Comparison of ENCODE assay signal across 29 mouse cellular contexts in genomic region chr3:108810747-108811263, GRCm38 (mm10). TPM values are rescaled to one million over a fixed set of nuclear protein-coding genes. Genes with fewer than 3 reads are reported as not detected.
A peak's percentile ranks its signal among the peaks of the same experiment; 100 is the strongest.
DNase-seq lines count a peak whose midpoint lies in the region; ATAC-seq and TF ChIP-seq lines count a peak whose summit lies in the region.
"Had no signal": no experiment of that assay in that cellular context is flagged by ENCODE, and none has a peak within 500 bp of the region (broad histone marks: within the 10 kb centered on the region; RNA-seq: fewer than 3 reads in every experiment).

No protein-coding gene starts in this region.

- peak overlapping the region; percentile 57; the same call in 1 of the 2 replicates for H3K27ac ChIP-seq in layer of hippocampus, adult 2 months
- H3K27ac ChIP-seq: embryonic facial prominence, embryonic 13.5 days; forebrain, embryonic 13.5 days; heart, adult 2 months; heart, embryonic 13.5 days; hindbrain, embryonic 13.5 days; left cerebral cortex, adult 2 months; liver, embryonic 13.5 days; macrophage; midbrain, embryonic 15.5 days; neural tube, embryonic 13.5 days had no signal

- no peak overlapping the region for H3K4me3 ChIP-seq in layer of hippocampus, adult 2 months
- H3K4me3 ChIP-seq: embryonic facial prominence, embryonic 13.5 days; erythroblast, embryonic 14.5 days; forebrain, embryonic 13.5 days; heart, adult 2 months; heart, embryonic 13.5 days; hindbrain, embryonic 13.5 days; left cerebral cortex, adult 2 months; liver, embryonic 13.5 days; midbrain, embryonic 15.5 days; myocyte; neural tube, embryonic 13.5 days had no signal

- TF ChIP-seq CTCF in layer of hippocampus, adult 2 months (conservative IDR thresholded peaks at IDR 0.05): no peak

- peak; percentile 71 for ATAC-seq in frontal cortex, adult (ENCODE audit: low TSS enrichment)
- ATAC-seq: CD4-positive, CD25-positive, alpha-beta regulatory T cell, adult 4 months; forebrain, embryonic 13.5 days; inflammation-experienced regulatory T-cells, adult 6 months; midbrain, embryonic 15.5 days had no signal

- no peak for DNase-seq in frontal cortex, postnatal 14 days (ENCODE audit: low spot score in 2 of 2)
- DNase-seq in layer of hippocampus, adult 2 months (ENCODE audit: low spot score in 2 of 2): no peak
- no peak for DNase-seq in layer of hippocampus, adult 9-11 months
- peak; percentile 9 for DNase-seq in right cerebral cortex, adult 18-20 months
- DNase-seq in right cerebral cortex, postnatal 14 days: no peak
- no peak for DNase-seq in urinary bladder, postnatal 14 days (ENCODE audit: low spot score)
- no peak for DNase-seq in spleen, postnatal 36 days (ENCODE audit: low spot score in 2 of 2)
- DNase-seq: adrenal gland, adult 2 months; embryo, embryonic 11 days; gastrocnemius, postnatal 25 days; heart, adult 2 months; kidney, postnatal 36 days; liver, embryonic 13.5 days; retina, postnatal 1 day; right cerebral cortex, postnatal 4 days; thymus, adult 2 months had no signal

RNA-seq across cellular contexts. Expression of gene Stxbp3, which starts 29.5 kb away (rescaled TPM):
- total RNA-seq in layer of hippocampus, adult 2 months (2021): 10 to 100 TPM; 25.1 to 27.8 TPM
